Mouse (Mus musculus): ENCODE results near the gene Kcnn4. TPM values are rescaled to one million over a fixed set of nuclear protein-coding genes. Genes with fewer than 3 reads are reported as not detected.
A peak's percentile ranks its signal among the peaks of the same experiment; 100 is the strongest.

The Kcnn4 gene
- total and polyA plus RNA-seq, 2 experiments from 2014 or later = 0.27 to 0.81 TPM

GRCm38 (mm10) chr7:24327281-24327975, 42.6 kb upstream of the Kcnn4 start:
- Histone ChIP-seq H3K9ac (replicated peaks; ENCODE audit: low read length, poor library complexity, severe bottlenecking) (no peak overlapping the region), H3K27ac (ENCODE audit: low read depth, low read length) (no peak overlapping the region), H3K9me3 (ENCODE audit: low read length) (no peaks in the 10 kb centered on the region), H3K4me3 (ENCODE audit: low read depth, low read length) (no peak overlapping the region), H3K27me3 (ENCODE audit: insufficient read depth, low read length) (no peaks in the 10 kb centered on the region), H3K36me3 (ENCODE audit: insufficient read depth, low read length) (no peaks in the 10 kb centered on the region), H3K4me1 (ENCODE audit: insufficient read depth, low read length) (no peaks in the 10 kb centered on the region), H3K4me2 (ENCODE audit: low read depth, low read length, poor library complexity, severe bottlenecking) (no peak overlapping the region)
- WGBS = 92% methylated on average over 14 of the region's 14 CpGs
- DNase-seq (ENCODE audit: low spot score) = no peak
- ATAC-seq (ENCODE audit: low FRiP score) = no peak
- TF ChIP-seq CTCF (IDR thresholded peaks at IDR 0.05) = no peak

GRCm38 (mm10) chr7:24333304-24333986, 36.6 kb upstream of the Kcnn4 start, which contains the start of gene Tescl:
TSS of gene Tescl (minus strand) at chr7:24333936.
- Histone ChIP-seq H3K36me3 (ENCODE audit: insufficient read depth, low read length) (no peaks in the 10 kb centered on the region), H3K4me1 (ENCODE audit: insufficient read depth, low read length) (no peaks in the 10 kb centered on the region), H3K4me3 (ENCODE audit: low read depth, low read length) (no peak within 1 kb of the TSS), H3K27ac (ENCODE audit: low read depth, low read length) (no peak within 1 kb of the TSS), H3K27me3 (ENCODE audit: insufficient read depth, low read length) (0 out of 2 replicates have a peak, but pooled peaks cover 4% of the 10 kb centered on the region), H3K9me3 (ENCODE audit: low read length) (no peaks in the 10 kb centered on the region), H3K9ac (replicated peaks; ENCODE audit: low read length, poor library complexity, severe bottlenecking) (no peak within 1 kb of the TSS), H3K4me2 (ENCODE audit: low read depth, low read length, poor library complexity, severe bottlenecking) (0 out of 2 replicates have a peak within 1 kb of the TSS, but pooled peaks have one; percentile 4)
- DNase-seq (ENCODE audit: low spot score) = no peak
- ATAC-seq (ENCODE audit: low FRiP score) = no peak
- no peak for TF ChIP-seq CTCF (IDR thresholded peaks at IDR 0.05)
- 56% methylated on average over 49 of the region's 49 CpGs for WGBS

GRCm38 (mm10) chr7:24335699-24336309, 34.3 kb upstream of the Kcnn4 start:
- 0 out of 2 replicates have a peak, but pooled peaks have one; percentile 5 for ATAC-seq (ENCODE audit: low FRiP score)
- peak; percentile 86 for TF ChIP-seq CTCF (IDR thresholded peaks at IDR 0.05)

GRCm38 (mm10) chr7:24338241-24338640, 31.8 kb upstream of the Kcnn4 start:
- no peaks in the 10 kb centered on the region for H3K4me1 ChIP-seq (ENCODE audit: insufficient read depth, low read length)
- TF ChIP-seq CTCF (IDR thresholded peaks at IDR 0.05) = peak; percentile 39
- H3K36me3 ChIP-seq (ENCODE audit: insufficient read depth, low read length) = no peaks in the 10 kb centered on the region
- WGBS = 41% methylated on average over 2 of the region's 2 CpGs
- ATAC-seq (ENCODE audit: low FRiP score) (no peak), DNase-seq (ENCODE audit: low spot score) (no peak)
- no peaks in the 10 kb centered on the region for H3K9me3 ChIP-seq (ENCODE audit: low read length)
- no peak overlapping the region for H3K4me2 ChIP-seq (ENCODE audit: low read depth, low read length, poor library complexity, severe bottlenecking)
- 0 out of 2 replicates have a peak, but pooled peaks cover 4% of the 10 kb centered on the region for H3K27me3 ChIP-seq (ENCODE audit: insufficient read depth, low read length)
- no peak overlapping the region for H3K4me3 ChIP-seq (ENCODE audit: low read depth, low read length)
- H3K9ac ChIP-seq (replicated peaks; ENCODE audit: low read length, poor library complexity, severe bottlenecking) = no peak overlapping the region
- no peak overlapping the region for H3K27ac ChIP-seq (ENCODE audit: low read depth, low read length)

More at GRCm38 (mm10) chr7:24335699-24336309, 34.3 kb upstream of the Kcnn4 start:
- H3K27ac ChIP-seq (ENCODE audit: low read depth, low read length) = no peak overlapping the region
- WGBS = 11% methylated on average over 5 of the region's 5 CpGs
- H3K9ac ChIP-seq (replicated peaks; ENCODE audit: low read length, poor library complexity, severe bottlenecking) = no peak overlapping the region
- H3K4me1 ChIP-seq (ENCODE audit: insufficient read depth, low read length) = no peaks in the 10 kb centered on the region
- no peak overlapping the region for H3K4me3 ChIP-seq (ENCODE audit: low read depth, low read length)
- 0 out of 2 replicates have a peak, but pooled peaks cover 4% of the 10 kb centered on the region for H3K27me3 ChIP-seq (ENCODE audit: insufficient read depth, low read length)
- H3K4me2 ChIP-seq (ENCODE audit: low read depth, low read length, poor library complexity, severe bottlenecking) = no peak overlapping the region
- no peaks in the 10 kb centered on the region for H3K36me3 ChIP-seq (ENCODE audit: insufficient read depth, low read length)
- no peaks in the 10 kb centered on the region for H3K9me3 ChIP-seq (ENCODE audit: low read length)
- DNase-seq (ENCODE audit: low spot score) = peak; percentile 89

- no peak overlapping the region for H3K27ac ChIP-seq (ENCODE audit: low read depth, low read length)
- 58% methylated on average over 7 of the region's 7 CpGs for WGBS
Observed at GRCm38 (mm10) chr7:24343701-24344272, 26.3 kb upstream of the Kcnn4 start.

More at GRCm38 (mm10) chr7:24343701-24344272, 26.3 kb upstream of the Kcnn4 start:
- Histone ChIP-seq H3K27me3 (ENCODE audit: insufficient read depth, low read length) (no peaks in the 10 kb centered on the region), H3K4me1 (ENCODE audit: insufficient read depth, low read length) (no peaks in the 10 kb centered on the region), H3K4me3 (ENCODE audit: low read depth, low read length) (no peak overlapping the region), H3K9me3 (ENCODE audit: low read length) (no peaks in the 10 kb centered on the region), H3K9ac (replicated peaks; ENCODE audit: low read length, poor library complexity, severe bottlenecking) (no peak overlapping the region), H3K36me3 (ENCODE audit: insufficient read depth, low read length) (no peaks in the 10 kb centered on the region), H3K4me2 (ENCODE audit: low read depth, low read length, poor library complexity, severe bottlenecking) (no peak overlapping the region)
- TF ChIP-seq CTCF (IDR thresholded peaks at IDR 0.05) = no peak
- DNase-seq (ENCODE audit: low spot score) (peak; percentile 15), ATAC-seq (ENCODE audit: low FRiP score) (no peak)

Measured in midbrain, postnatal 0 days (tissue).